In the genomic region with DNA sequence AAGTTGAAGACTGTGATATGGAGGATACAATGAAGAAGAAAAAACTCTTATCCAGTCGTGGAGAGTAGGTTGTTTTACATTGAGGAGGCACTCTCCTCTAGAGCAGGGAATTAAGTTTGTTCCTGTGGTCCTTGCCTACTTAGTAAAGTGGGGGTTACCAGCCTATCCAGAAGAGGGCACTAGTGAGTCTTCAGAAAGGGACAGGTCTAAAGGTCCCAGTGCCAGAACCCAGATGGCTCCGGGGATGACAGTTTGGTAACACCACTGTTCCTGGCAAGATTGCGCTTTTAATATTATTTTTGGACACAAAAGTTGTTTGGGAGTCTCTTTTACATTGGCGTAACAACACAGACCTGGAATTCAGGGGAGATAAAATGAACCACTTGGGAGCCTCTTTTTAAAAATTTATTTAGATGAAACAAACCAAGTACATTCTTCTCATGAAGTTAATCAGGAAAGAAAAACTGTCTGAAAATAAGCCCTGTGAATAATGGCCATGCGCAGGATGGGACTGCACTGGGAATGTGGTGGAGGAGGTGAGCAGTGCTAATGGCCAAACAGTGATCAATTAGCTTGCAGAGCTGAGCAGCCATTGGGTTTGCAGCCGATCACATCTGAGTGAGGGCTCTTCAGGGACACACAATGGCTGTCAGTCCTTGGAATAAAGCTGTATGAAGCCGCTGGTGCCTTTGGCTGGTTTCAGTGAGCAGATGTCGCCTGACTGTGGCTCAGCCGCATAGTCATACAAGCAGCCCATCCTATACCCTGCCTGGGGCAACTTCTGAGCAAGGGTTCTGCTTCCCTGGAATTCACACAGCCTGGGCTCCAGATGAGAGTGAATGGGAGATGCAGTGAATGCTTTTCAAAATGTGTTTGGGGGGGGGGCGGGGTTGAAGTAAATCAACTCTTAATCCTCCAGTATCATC, we compare ENCODE assay signal across 11 mouse cellular contexts.
DNase-seq lines count a peak whose midpoint lies in the region; ATAC-seq and TF ChIP-seq lines count a peak whose summit lies in the region.
"Had no signal": no experiment of that assay in that cellular context is flagged by ENCODE, and none has a peak within 500 bp of the region (broad histone marks: within the 10 kb centered on the region; RNA-seq: fewer than 3 reads in every experiment).

No protein-coding gene starts in this region.

- no peaks in the 10 kb centered on the region for H3K4me1 ChIP-seq in forebrain, embryonic 14.5 days (ENCODE audit: control insufficient read depth, insufficient read depth, low read length)
- no peaks in the 10 kb centered on the region for H3K4me1 ChIP-seq in forebrain, postnatal 0 days (ENCODE audit: insufficient read depth)
- H3K4me1 ChIP-seq in ES-E14 (ENCODE audit: control insufficient read depth in 2 of 2, insufficient read depth in 2 of 2, low read length in 2 of 2, poor library complexity in 1 of 2), result peaks cover 5% of the 10 kb centered on the region in 2 experiments; a peak in 2 of 4 replicates
- 0 out of 2 replicates have a peak, but pooled peaks cover 2% of the 10 kb centered on the region for H3K4me1 ChIP-seq in forebrain, embryonic 16.5 days (replicated peaks; ENCODE audit: control insufficient read depth, insufficient read depth, low read length)
- H3K4me1 ChIP-seq: liver, embryonic 12.5 days had no signal

- WGBS in forebrain, embryonic 14.5 days, result 75% methylated on average over 10 of the region's 10 CpGs
- 71% methylated on average over 10 of the region's 10 CpGs for WGBS in forebrain, postnatal 0 days
- WGBS in forebrain, embryonic 16.5 days, result 63% methylated on average over 10 of the region's 10 CpGs

- H3K9ac ChIP-seq in forebrain, embryonic 14.5 days (ENCODE audit: low read length), result no peak overlapping the region
- no peak overlapping the region for H3K9ac ChIP-seq in forebrain, postnatal 0 days
- no peak overlapping the region for H3K9ac ChIP-seq in ES-E14 (ENCODE audit: insufficient read depth, low read depth, low read length, poor library complexity, severe bottlenecking)
- H3K9ac ChIP-seq in forebrain, embryonic 16.5 days (replicated peaks; ENCODE audit: low read depth, low read length), result no peak overlapping the region
- H3K9ac ChIP-seq: forebrain, embryonic 12.5 days; liver, embryonic 12.5 days had no signal

- ATAC-seq in forebrain, embryonic 14.5 days, result no peak
- no peak for ATAC-seq in forebrain, postnatal 0 days
- no peak for ATAC-seq in forebrain, embryonic 16.5 days
- ATAC-seq: CD4-positive, CD25-positive, alpha-beta regulatory T cell, adult 4 months; liver, embryonic 12.5 days had no signal

- H3K27ac ChIP-seq in forebrain, embryonic 14.5 days (ENCODE audit: low read depth, low read length), result no peak overlapping the region
- H3K27ac ChIP-seq in forebrain, postnatal 0 days (ENCODE audit: low read depth, low read length), result no peak overlapping the region
- no peak overlapping the region for H3K27ac ChIP-seq in ES-E14 (ENCODE audit: insufficient read depth, low read depth, low read length, poor library complexity, severe bottlenecking)
- H3K27ac ChIP-seq in forebrain, embryonic 16.5 days (ENCODE audit: low read length), result no peak overlapping the region
- H3K27ac ChIP-seq: forebrain, embryonic 12.5 days; liver, embryonic 12.5 days had no signal

- H3K27me3 ChIP-seq in forebrain, embryonic 14.5 days (replicated peaks; ENCODE audit: control insufficient read depth, insufficient read depth, low read length), result no peaks in the 10 kb centered on the region
- no peaks in the 10 kb centered on the region for H3K27me3 ChIP-seq in forebrain, postnatal 0 days (ENCODE audit: insufficient read depth, low read length)
- H3K27me3 ChIP-seq in forebrain, embryonic 16.5 days (replicated peaks; ENCODE audit: control insufficient read depth, insufficient read depth, low read length), result no peaks in the 10 kb centered on the region
- H3K27me3 ChIP-seq: forebrain, embryonic 12.5 days; liver, embryonic 12.5 days had no signal

- peak; percentile 21 for DNase-seq in forebrain, embryonic 14.5 days (ENCODE audit: low spot score)
- DNase-seq in forebrain, postnatal 0 days, result no peak
- DNase-seq in layer of hippocampus, adult 9-10 months (ENCODE audit: low spot score), result peak; percentile 3
- no peak for DNase-seq in layer of hippocampus, adult 8-10 months (ENCODE audit: low spot score in 2 of 2)
- peak; percentile 48 for DNase-seq in ES-E14 (ENCODE audit: low read depth, low spot score)
- DNase-seq in embryo, embryonic 10.5 days (ENCODE audit: low spot score), result peak; percentile 32
- DNase-seq in gastrocnemius, postnatal 10 days, result no peak

- no peaks in the 10 kb centered on the region for H3K36me3 ChIP-seq in forebrain, embryonic 14.5 days (ENCODE audit: control insufficient read depth, insufficient read depth, low read length)
- no peaks in the 10 kb centered on the region for H3K36me3 ChIP-seq in forebrain, postnatal 0 days (ENCODE audit: insufficient read depth)
- H3K36me3 ChIP-seq in ES-E14 (ENCODE audit: control insufficient read depth, insufficient read depth, low read length, poor library complexity, severe bottlenecking), result no peaks in the 10 kb centered on the region
- H3K36me3 ChIP-seq in forebrain, embryonic 16.5 days (ENCODE audit: control insufficient read depth, insufficient read depth), result no peaks in the 10 kb centered on the region
- H3K36me3 ChIP-seq: forebrain, embryonic 12.5 days; liver, embryonic 12.5 days had no signal

- H3K4me2 ChIP-seq in forebrain, embryonic 14.5 days (ENCODE audit: low read length), result no peak overlapping the region
- no peak overlapping the region for H3K4me2 ChIP-seq in forebrain, postnatal 0 days (ENCODE audit: low read depth)
- no peak overlapping the region for H3K4me2 ChIP-seq in forebrain, embryonic 16.5 days (ENCODE audit: low read length)
- H3K4me2 ChIP-seq: forebrain, embryonic 12.5 days; liver, embryonic 12.5 days had no signal

- TF ChIP-seq CTCF in forebrain, postnatal 0 days (IDR thresholded peaks at IDR 0.05; ENCODE audit: low read depth), result no peak

- no peaks in the 10 kb centered on the region for H3K9me3 ChIP-seq in forebrain, embryonic 14.5 days (replicated peaks; ENCODE audit: control insufficient read depth, low read length)
- no peaks in the 10 kb centered on the region for H3K9me3 ChIP-seq in forebrain, postnatal 0 days (ENCODE audit: low read length)
- H3K9me3 ChIP-seq in ES-E14 (ENCODE audit: control insufficient read depth, insufficient read depth, low read depth, low read length), result no peaks in the 10 kb centered on the region
- H3K9me3 ChIP-seq in forebrain, embryonic 16.5 days (ENCODE audit: control insufficient read depth, low read length), result no peaks in the 10 kb centered on the region
- H3K9me3 ChIP-seq: forebrain, embryonic 12.5 days had no signal

- H3K4me3 ChIP-seq in forebrain, embryonic 14.5 days (ENCODE audit: low read depth, low read length), result no peak overlapping the region
- H3K4me3 ChIP-seq in forebrain, postnatal 0 days (ENCODE audit: low read depth, low read length), result no peak overlapping the region
- no peak overlapping the region for H3K4me3 ChIP-seq in ES-E14 (ENCODE audit: insufficient read depth in 1 of 2, low read depth in 1 of 2, low read length in 2 of 2, poor library complexity in 1 of 2, severe bottlenecking in 1 of 2)
- no peak overlapping the region for H3K4me3 ChIP-seq in forebrain, embryonic 16.5 days (replicated peaks; ENCODE audit: low read length)
- H3K4me3 ChIP-seq: forebrain, embryonic 12.5 days; liver, embryonic 12.5 days had no signal

- in situ Hi-C loops in ES-E14 (cut with MboI; ENCODE audit: low sequenced_read_pairs in 2 of 2, unreplicated experiment in 2 of 2), result no loop called here

TF ChIP-seq in ES-E14, 5 proteins besides CTCF, POLR2A, EP300 and RAD21:
- no peak for TF ChIP-seq HCFC1 (IDR thresholded peaks at IDR 0.05; ENCODE audit: borderline replicate concordance, insufficient read depth, low read length)
- TF ChIP-seq ZNF384 (IDR thresholded peaks at IDR 0.05; ENCODE audit: low read depth, low read length), result no peak
- no peak for TF ChIP-seq ZC3H11A (IDR thresholded peaks at IDR 0.05; ENCODE audit: borderline replicate concordance, low read depth, low read length)
- no peak for TF ChIP-seq CHD2 (IDR thresholded peaks at IDR 0.05; ENCODE audit: low read depth, low read length)
- no peak for TF ChIP-seq MAFK (IDR thresholded peaks at IDR 0.05; ENCODE audit: insufficient read depth, low read depth, low read length)

Comparison
In these comparisons a context has a peak if more than half of its experiments do, and no peak if none do; other contexts are left out.
1. DNase-seq: peak in forebrain, embryonic 14.5 days (single experiment), layer of hippocampus, adult 9-10 months (single experiment), ES-E14 (single experiment) and embryo, embryonic 10.5 days (single experiment); none in forebrain, postnatal 0 days (single experiment), layer of hippocampus, adult 8-10 months (0 of 2) and gastrocnemius, postnatal 10 days (single experiment).